Mouse (Mus musculus) heart, embryonic 16.5 days (tissue): ENCODE data around the gene 4931429L15Rik. TPM values are rescaled to one million over a fixed set of nuclear protein-coding genes. Genes with fewer than 3 reads are reported as not detected.
"Not testable (repeated sequence)": the region's sequence is repeated elsewhere in the genome, so short reads cannot be mapped to it uniquely, and the experiment has no call there.

Source experiments
- ATAC-seq: fragments of 200-750 bp; cut with Nextera tagmentation; replicated peaks from 2 replicates; pipeline ENCODE4 v1.8.0; 2017; ENCODE audit warnings: moderate number of reproducible peaks; ENCODE audit not compliant: insufficient read depth, low FRiP score; ENCODE audit errors: extremely low read depth
- H3K27ac ChIP-seq: fragments of 300-500 bp; sonication (generic); 2 replicates; pipeline ENCODE4 v1.5.1; 2014; ENCODE audit warnings: mild to moderate bottlenecking, low read length, control low read depth, moderate library complexity
- H3K27me3 ChIP-seq: fragments of 300-500 bp; sonication (generic); 2 replicates; pipeline ENCODE4 v1.6.1; 2014; ENCODE audit warnings: low read length, mixed read lengths; ENCODE audit not compliant: control insufficient read depth, insufficient read depth
- H3K36me3 ChIP-seq: fragments of 300-500 bp; sonication (generic); 2 replicates; pipeline ENCODE4 v1.6.1; 2014; ENCODE audit not compliant: control insufficient read depth, insufficient read depth
- H3K4me1 ChIP-seq: fragments of 300-500 bp; sonication (generic); 2 replicates; pipeline ENCODE4 v1.6.1; 2014; ENCODE audit warnings: low read length, mixed read lengths; ENCODE audit not compliant: control insufficient read depth, insufficient read depth
- H3K4me2 ChIP-seq: fragments of 300-500 bp; sonication (generic); 2 replicates; pipeline ENCODE4 v1.6.1; 2014; ENCODE audit warnings: low read depth, mild to moderate bottlenecking, control low read depth, low read length
- H3K4me3 ChIP-seq: fragments of 300-500 bp; sonication (generic); 2 replicates; pipeline ENCODE4 v1.5.1; 2014; ENCODE audit warnings: mild to moderate bottlenecking, control low read depth, low read length
- H3K9ac ChIP-seq: fragments of 300-500 bp; sonication (generic); 2 replicates; pipeline ENCODE4 v1.6.1; 2014; ENCODE audit warnings: low read length, control low read depth
- H3K9me3 ChIP-seq: fragments of 300-500 bp; sonication (generic); replicated peaks from 2 replicates; pipeline ENCODE4 v1.6.1; 2016; ENCODE audit warnings: low read length; ENCODE audit not compliant: control insufficient read depth
- WGBS: fragments of 180-500 bp; shearing (Covaris S2); extraction: QIAGEN DNeasy Blood & Tissue Kit; methylation state at CpG from one replicate; pipeline ENCODE4 v1.1.7; 2014; 5-methylcytosine and 5-hydroxymethylcytosine counted together
- polyA plus RNA-seq: library from polyadenylated mRNA; unstranded; fragments of >200 nt; fragmentation: Nextera tagmentation; extraction: Ambion mirVana; gene quantifications from 2 replicates; pipeline ENCODE4 v1.2.1, GENCODE M21; 2015

Gene 4931429L15Rik
- polyA plus RNA-seq = not detected in 2 replicates

DNA sequence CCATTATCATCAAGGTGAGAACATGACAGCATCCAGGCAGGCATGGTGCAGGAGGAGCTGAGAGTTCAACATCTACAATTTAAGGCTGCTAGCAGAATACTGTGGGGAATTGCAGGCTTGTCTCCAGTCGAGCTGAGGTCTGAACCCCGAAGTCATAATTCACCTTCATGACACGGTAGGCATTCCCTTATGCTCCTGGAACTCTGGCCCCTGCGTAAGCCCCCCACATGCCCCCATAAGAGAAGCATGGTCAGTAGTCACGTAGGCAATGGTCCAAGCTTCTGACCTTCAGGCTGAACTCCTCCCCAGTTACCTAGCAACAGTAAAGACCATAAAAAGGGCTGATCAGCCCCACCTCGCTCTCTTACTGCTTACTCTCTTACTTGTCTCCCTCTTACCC, at the start of gene 4931429L15Rik:
Gene 4931429L15Rik (minus strand): TSS at position 101 of the 400 bp plus-strand sequence.
- H3K4me2 ChIP-seq, H3K36me3 ChIP-seq, H3K4me3 ChIP-seq, ATAC-seq, H3K27me3 ChIP-seq, H3K9me3 ChIP-seq, H3K9ac ChIP-seq, H3K4me1 ChIP-seq, H3K27ac ChIP-seq: not testable (repeated sequence)
- WGBS = 73% methylated on average over 6 of the region's 6 CpGs

DNA sequence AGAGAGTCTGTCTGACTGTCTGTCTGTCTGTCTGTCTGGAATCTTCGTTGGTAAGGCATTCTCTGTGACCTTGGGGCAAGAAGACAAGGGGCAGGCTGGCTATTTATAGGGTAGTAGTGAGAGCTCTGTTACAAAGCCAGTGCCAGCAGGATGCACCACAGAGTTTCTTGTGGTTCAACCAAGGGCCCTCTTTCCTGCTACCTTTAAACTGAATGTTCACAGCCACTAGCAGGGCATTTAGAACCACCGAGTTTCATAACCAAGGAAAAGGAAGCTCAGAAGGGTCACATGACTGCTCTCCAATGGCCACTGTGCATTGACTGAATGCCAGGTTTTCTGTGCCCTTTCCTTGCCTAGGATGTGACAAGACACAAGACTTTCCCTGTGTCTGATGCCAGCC, 42.7 kb upstream of the 4931429L15Rik start:
- Histone ChIP-seq H3K27ac (no peak overlapping the region), H3K36me3 (no peaks in the 10 kb centered on the region), H3K27me3 (no peaks in the 10 kb centered on the region), H3K4me1 (no peaks in the 10 kb centered on the region), H3K9me3 (0 out of 2 replicates have a peak, but pooled peaks cover 2% of the 10 kb centered on the region), H3K4me2 (no peak overlapping the region), H3K9ac (no peak overlapping the region), H3K4me3 (no peak overlapping the region)
- ATAC-seq = no peak
- WGBS = 19% methylated on average over 2 of the region's 2 CpGs

DNA sequence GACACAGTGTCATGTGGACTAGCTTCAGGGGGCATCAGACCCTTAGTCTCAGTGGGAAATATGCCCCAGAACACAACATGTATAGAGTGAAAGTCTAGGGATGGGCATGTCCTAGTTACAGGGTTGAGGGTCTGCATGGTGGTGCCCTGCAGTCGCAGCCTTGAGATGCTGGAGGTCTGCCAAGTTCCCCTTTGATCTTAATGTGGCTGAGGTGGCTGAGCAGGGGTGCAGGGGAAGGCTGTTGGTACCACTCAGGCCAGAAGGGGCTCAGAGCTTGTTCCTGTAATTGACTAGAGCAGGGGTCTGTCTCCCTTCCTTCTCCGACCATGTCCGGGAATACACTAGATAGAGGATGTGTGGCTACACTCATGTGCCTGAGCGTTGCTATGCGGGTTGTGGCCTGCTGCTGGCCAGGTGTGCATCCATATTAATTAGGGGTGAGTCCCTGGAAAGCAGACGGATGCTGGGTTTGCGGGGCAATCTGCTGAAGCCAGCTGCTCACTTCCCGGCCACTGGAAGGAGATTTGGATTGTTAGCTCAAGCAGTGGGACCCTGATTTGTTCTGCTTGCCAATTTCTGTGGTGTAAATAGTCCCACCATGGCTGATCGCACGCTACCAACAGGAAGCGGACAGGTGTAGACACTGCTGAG, 41.8 kb upstream of the 4931429L15Rik start:
- Histone ChIP-seq H3K9me3 (0 out of 2 replicates have a peak, but pooled peaks cover 2% of the 10 kb centered on the region), H3K4me3 (no peak overlapping the region), H3K27ac (no peak overlapping the region), H3K4me1 (no peaks in the 10 kb centered on the region), H3K27me3 (no peaks in the 10 kb centered on the region), H3K36me3 (no peaks in the 10 kb centered on the region), H3K9ac (no peak overlapping the region), H3K4me2 (no peak overlapping the region)
- WGBS = 64% methylated on average over 11 of the region's 11 CpGs
- ATAC-seq = no peak

DNA sequence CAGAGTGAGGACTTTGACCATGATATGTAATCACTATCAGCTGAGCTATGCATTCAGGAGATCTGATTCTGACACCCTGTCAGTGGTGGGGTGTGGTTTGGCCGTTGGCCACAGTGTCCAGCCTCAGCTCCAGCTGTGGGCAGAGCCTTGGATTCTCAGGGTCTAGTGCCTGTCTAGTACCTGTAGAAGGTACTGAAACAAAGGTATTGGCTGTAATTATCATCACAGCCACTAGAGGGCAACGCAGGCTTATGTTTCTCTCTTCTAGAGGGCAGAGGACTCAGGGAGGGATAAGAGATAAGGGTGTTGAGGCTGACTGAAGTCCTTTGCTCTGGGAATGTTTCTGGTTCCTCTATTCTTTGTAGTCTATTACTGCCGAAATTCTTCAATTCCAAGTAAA, 34.2 kb upstream of the 4931429L15Rik start:
- WGBS = 1% methylated on average over 3 of the region's 3 CpGs
- H3K9me3 ChIP-seq = no peaks in the 10 kb centered on the region
- no peak for ATAC-seq
- no peaks in the 10 kb centered on the region for H3K36me3 ChIP-seq
- H3K27me3 ChIP-seq = peaks cover 24% of the 10 kb centered on the region
- H3K4me3 ChIP-seq = no peak overlapping the region
- H3K27ac ChIP-seq = no peak overlapping the region
- no peaks in the 10 kb centered on the region for H3K4me1 ChIP-seq
- no peak overlapping the region for H3K4me2 ChIP-seq
- H3K9ac ChIP-seq = no peak overlapping the region

DNA sequence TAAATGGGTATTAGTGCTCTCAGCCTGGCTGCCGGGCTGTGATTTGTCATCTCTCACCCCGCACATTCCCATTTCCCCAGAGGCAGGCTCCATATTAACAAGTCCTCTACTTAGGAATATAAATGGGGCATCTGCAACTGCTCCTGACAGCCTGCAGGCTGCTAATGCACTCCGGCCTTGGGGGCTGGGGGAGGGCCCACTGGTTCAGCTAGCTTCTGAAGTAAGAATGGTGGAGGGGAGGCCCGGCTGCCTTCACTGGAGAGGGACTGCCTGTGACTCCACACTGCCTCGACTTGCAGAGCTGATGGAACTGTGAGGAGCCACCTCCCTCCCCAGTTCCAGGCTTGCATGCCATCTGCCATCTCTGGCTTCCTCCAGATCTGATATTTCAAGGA, 33.5 kb upstream of the 4931429L15Rik start:
- no peak overlapping the region for H3K9ac ChIP-seq
- no peaks in the 10 kb centered on the region for H3K9me3 ChIP-seq
- no peak for ATAC-seq
- H3K27me3 ChIP-seq = peaks cover 24% of the 10 kb centered on the region
- no peaks in the 10 kb centered on the region for H3K4me1 ChIP-seq
- H3K27ac ChIP-seq = no peak overlapping the region
- H3K4me2 ChIP-seq = no peak overlapping the region
- 11% methylated on average over 5 of the region's 5 CpGs for WGBS
- no peaks in the 10 kb centered on the region for H3K36me3 ChIP-seq
- H3K4me3 ChIP-seq = no peak overlapping the region

DNA sequence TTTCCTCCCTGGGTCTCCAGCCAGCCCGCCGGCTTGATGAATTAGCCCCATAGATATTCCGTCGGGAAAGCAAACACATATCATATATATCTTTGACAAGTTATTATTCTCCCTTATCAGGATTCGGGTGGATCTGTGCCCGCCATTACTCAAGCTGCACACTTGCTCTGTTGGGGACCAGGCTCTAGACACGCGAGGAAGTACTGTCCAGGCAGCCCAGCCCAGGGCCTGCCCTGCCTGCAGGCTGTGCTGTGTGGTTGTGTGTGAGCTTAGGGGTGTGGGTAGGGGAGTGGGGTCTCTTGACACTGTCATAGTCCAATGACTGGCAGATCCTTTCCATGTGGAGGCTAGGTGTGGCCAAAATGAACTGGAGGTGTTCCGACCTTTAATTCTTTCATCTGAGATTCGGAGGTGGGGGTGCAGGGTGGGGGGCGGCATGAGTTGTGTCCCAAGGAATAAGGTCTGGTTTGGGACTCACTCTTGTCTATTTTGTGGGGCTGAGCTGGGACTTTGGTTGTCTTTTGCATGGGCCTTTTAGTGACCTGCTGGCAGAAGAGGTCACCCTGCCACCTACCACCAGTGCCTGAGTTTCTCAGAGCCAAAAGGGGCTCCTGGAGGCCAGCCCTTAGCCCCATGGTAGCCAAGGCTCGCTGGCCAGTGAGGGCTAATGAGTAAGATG, 33.0 kb upstream of the 4931429L15Rik start:
- WGBS = 49% methylated on average over 12 of the region's 12 CpGs
- Histone ChIP-seq H3K9me3 (no peaks in the 10 kb centered on the region), H3K4me1 (no peaks in the 10 kb centered on the region), H3K9ac (no peak overlapping the region), H3K4me3 (no peak overlapping the region), H3K27me3 (peaks cover 24% of the 10 kb centered on the region), H3K4me2 (no peak overlapping the region), H3K27ac (no peak overlapping the region), H3K36me3 (no peaks in the 10 kb centered on the region)
- ATAC-seq = no peak

DNA sequence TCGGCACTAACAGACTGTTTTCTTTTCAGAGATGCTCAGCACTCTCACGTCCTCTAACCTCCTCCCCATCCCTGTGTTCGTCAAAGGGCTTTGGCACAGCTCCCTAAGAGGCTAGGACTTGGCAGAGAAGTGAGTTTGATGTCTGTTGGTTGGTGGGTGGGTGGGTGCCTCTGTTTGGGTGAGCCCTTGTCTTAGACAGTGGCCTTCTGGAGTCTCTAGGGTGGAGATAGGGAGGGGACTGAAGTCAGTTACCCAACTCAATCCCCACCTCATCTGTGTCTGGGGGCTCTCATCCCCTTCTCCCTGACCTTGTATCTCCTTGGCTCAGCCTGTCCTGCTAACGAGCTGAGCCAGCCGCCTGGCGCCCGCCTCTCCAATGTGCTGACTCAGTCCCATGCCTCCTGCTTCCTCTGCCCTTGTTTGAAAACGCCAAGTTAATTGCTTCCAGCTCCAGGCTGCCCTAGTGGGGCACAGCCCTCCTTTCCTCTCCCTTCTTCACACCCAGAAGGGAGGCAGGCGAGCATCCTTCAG, 30.7 kb upstream of the 4931429L15Rik start:
- H3K27ac ChIP-seq = no peak overlapping the region
- 24% methylated on average over 9 of the region's 9 CpGs for WGBS
- H3K36me3 ChIP-seq = no peaks in the 10 kb centered on the region
- H3K4me2 ChIP-seq = no peak overlapping the region
- no peak overlapping the region for H3K9ac ChIP-seq
- no peaks in the 10 kb centered on the region for H3K9me3 ChIP-seq
- H3K27me3 ChIP-seq = peaks cover 24% of the 10 kb centered on the region
- no peak overlapping the region for H3K4me3 ChIP-seq
- no peak for ATAC-seq
- H3K4me1 ChIP-seq = no peaks in the 10 kb centered on the region

DNA sequence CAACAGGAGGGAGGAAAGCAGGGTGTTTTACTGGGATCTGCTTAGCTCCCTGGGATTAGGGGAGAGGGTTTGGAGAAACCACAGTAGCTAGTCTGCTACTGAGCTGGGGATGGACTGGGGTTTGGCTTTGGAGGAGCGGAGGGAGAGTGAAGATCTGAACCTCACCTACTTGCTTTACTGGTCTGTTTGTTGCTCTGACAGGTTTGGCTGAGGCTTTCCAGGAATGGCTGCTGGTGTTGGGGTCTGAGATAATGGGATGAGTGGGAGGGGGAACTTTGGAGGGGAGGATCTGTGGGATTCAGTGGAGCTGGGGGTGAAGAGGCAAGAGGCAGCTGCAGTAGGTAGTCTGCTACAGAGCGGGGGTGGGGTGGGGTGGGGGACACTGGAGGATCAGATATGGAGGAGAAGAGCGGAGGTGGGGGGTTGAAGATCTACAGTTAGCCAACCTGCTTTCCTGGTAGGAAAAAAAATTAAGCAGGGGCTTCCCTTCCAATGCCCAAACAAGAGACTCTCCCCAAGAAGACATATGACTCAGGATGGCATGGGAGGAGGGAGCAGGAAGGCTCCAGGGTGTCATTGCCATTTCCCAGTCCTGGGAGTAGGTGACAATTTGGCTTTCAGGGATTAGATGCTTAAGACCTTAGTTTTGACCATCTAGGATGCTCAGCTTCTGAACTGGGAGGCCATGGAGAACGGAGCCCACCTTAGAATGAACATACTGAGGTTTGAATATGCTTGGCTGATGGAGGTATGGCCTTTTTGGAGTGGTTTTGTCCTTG, 26.3 kb upstream of the 4931429L15Rik start:
- Histone ChIP-seq H3K27me3 (peaks cover 4% of the 10 kb centered on the region), H3K4me1 (no peaks in the 10 kb centered on the region), H3K4me3 (no peak overlapping the region), H3K36me3 (no peaks in the 10 kb centered on the region), H3K27ac (no peak overlapping the region), H3K9me3 (no peaks in the 10 kb centered on the region), H3K9ac (no peak overlapping the region), H3K4me2 (no peak overlapping the region)
- WGBS = 58% methylated on average over 4 of the region's 4 CpGs
- no peak for ATAC-seq
